Mouse (Mus musculus): Measurements from ENCODE around the gene Ccdc91.

Ccdc91 gene

DNA sequence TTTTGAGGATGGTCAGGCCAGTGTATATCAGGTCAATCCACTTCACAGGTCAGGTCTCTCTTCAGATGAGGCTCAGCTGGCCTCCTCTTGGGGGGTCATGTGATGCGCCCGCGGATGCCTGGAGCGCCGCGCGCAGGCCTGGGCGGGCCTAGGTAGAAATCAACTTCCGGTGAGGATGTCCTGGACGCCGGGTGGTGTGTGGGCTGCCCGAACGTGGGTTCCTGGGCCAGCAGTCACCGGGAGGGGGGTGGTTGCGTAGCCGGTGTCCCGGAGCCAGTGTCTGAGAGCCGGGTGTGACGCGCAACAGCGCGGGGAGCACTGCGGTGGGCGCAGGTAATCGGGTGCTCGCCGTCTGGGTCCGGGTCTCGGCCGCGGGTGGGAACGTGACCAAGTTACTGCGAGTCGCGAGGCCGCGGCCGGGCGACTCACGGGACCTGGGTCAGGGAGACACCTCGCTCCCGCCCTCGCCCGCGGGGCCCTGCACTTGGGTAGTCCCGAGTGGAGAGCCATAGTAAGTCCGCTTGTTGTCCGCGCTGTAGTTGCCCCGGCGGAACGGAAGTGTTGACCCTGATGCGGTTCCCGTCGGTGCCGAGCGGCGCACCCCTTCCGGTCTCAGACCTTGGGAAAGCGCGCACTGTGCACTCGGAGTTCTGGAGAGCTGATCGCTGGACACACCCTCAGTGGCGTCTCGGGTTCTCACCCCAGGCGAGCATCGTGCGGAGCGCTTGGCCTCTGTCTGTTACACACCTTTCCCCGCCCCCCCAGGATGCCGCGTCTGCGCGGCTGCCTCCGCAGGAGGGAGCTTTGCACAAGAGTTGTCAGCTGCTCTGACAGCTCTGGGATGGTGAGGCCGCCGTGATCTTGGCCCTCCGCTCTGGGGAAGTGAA is at the start of gene Ccdc91:
Gene Ccdc91, plus strand, starts transcription at position 102 of the 887 bp plus-strand sequence.
- peak; percentile 91 for DNase-seq (ENCODE audit: low spot score in 2 of 2)

DNA sequence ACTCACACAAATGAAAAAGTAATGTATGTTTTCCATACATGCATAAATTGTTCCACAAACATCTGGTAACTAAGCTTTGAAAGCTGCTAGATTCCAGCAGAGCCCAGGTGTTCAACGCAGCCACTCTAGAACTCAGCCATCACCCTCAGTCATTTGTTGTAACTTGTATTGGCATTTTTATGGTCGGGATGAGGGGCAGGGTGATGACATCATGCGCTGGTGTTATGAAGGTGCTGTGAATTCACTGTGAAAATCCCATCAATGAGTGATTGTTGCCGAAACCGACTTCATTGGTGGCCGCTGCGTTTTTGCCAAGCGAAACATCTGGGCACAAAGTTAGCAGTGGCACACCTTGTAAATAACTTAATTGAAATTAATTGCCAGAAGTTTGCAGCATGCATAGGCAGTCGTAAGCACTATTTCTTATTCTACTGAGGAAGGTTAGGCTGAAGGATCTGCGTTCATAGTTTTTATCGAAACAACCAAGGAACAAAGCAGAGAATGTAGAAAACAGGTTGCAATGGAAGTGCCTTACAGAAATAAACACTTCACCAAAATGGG is 48.6 kb upstream of the Ccdc91 start:
- no peak for DNase-seq (ENCODE audit: low spot score in 2 of 2)

GRCm38 (mm10) chr6:147455775-147456174 is 19.9 kb upstream of the Ccdc91 start:
- DNase-seq (ENCODE audit: low spot score in 2 of 2) = no peak

DNA sequence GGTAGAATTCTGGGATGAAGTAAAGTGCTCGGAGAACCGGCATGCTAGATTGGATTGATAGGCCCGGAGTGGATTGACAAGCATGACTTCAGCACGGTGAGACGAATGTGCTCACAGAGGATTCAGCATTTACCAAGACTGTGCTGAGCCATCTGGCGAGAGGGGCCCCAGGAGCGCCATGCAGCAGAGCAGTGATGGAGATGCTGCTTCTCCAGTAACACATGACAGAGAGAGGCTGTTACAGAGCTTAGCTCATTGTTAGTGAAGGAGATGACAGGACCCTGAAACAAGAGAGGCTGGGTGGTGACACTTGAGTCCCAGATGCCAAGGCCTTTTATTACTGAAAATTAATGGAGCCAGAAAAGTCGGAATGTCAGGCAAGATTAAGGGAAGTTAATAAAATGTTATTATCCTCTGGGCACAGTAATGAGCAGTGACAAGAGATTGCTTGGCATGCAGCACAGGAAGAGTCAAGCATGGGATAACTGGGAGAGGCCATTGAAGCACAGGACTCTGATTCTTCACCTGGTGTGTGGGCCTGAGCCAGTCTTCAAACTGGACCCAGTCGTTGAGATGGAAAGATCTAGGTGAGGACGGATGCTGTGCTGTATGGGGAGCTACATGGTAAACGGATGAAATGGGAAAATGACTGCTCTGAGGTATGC is 16.9 kb upstream of the Ccdc91 start:
- no peak for DNase-seq (ENCODE audit: low spot score in 2 of 2)

GRCm38 (mm10) chr6:147470016-147470415 is 5.6 kb upstream of the Ccdc91 start:
- peak; percentile 33 to 34 for DNase-seq (ENCODE audit: low spot score in 2 of 2)

GRCm38 (mm10) chr6:147481141-147481540 is 5.5 kb downstream of the Ccdc91 start:
- DNase-seq (ENCODE audit: low spot score in 2 of 2) = no peak

DNA sequence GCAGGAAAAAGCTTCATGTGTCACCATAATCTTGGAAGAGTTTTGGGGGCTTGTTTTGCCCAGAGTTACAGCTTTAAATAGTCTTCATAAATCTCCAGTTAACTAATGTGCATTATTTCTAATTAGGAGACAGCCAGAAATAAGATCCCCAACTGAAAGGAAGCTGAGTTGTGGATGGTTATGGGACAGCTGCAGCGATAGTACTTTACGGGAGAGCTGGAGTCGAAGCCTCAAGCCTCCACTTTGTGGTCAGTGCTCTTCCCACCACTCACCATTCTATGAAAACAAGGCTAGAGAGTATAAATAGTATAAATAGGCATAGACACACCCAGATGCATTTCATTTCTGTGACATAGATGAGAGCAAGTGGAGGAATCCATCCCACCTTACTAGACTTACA is 14.5 kb downstream of the Ccdc91 start:
- DNase-seq (ENCODE audit: low spot score in 2 of 2) = no peak

- DNase-seq (ENCODE audit: low spot score in 2 of 2) = no peak
Observed at GRCm38 (mm10) chr6:147492551-147492950, 16.9 kb downstream of the Ccdc91 start.

DNA sequence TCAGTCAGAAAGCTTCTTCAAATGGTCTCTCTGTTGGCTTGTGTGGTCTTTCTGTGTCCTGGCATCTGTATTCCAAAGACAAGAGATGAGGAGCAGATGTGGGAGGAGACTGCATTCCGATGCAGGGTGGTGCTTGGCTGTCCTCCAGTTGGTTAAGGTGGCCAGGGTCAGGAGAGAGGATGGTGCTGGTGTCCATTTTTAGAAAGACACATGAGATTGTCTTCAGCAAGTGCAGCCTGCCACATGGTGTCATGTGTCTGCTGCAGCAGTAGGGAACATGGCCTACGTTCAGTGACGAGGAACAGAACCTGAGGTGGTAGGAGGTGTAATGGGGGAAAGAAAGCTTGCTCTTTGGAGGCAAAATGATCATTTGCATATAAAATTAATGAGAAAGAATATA is 25.8 kb downstream of the Ccdc91 start:
- no peak for DNase-seq (ENCODE audit: low spot score in 2 of 2)

- no peak for DNase-seq (ENCODE audit: low spot score in 2 of 2)
Observed at GRCm38 (mm10) chr6:147506074-147506473, 30.4 kb downstream of the Ccdc91 start.

DNA sequence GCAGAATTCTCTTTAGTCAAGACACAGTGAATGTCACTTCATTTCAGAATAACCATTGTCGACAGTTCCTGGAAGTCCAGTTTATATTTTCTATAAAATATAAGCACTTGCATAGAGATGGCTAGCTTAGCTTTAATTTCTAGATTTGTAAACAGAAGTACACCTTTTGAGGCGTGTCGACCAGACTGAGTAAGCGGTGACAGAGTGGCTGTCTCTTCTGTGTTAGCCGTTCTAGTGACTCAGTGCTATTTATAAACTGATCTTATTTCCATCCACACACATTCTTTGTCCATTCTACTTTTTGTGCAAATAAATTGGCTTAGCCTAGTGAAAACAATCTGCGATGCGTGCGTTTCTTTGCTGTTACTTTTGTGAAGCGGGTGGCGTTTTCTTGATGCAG is 30.9 kb downstream of the Ccdc91 start:
- no peak for DNase-seq (ENCODE audit: low spot score in 2 of 2)

GRCm38 (mm10) chr6:147507186-147507585 is 31.6 kb downstream of the Ccdc91 start:
- DNase-seq (ENCODE audit: low spot score in 2 of 2) = no peak

- no peak for DNase-seq (ENCODE audit: low spot score in 2 of 2)
Observed at GRCm38 (mm10) chr6:147510516-147510915, 34.9 kb downstream of the Ccdc91 start.

GRCm38 (mm10) chr6:147517909-147518308 is 42.3 kb downstream of the Ccdc91 start:
- DNase-seq (ENCODE audit: low spot score in 2 of 2) = peak; percentile 55 to 82

DNA sequence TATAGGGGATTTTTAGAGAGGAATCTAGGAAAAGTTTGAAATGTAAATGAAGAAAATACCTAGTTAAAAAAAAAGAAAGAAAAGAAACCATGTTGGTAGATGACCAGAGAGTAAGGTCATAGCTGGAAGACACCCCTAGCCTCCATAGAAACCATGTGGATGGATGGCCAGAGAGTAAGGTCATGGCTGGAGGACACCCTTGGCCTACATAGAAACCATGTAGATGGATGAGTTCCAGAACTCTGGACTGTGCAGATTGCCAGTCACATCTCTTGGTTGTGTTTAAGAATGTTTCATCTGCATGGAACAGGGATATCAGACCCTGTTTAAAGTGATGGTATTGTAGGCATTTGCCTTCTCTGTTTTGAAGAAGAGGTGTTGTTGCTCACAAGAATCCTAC is 49.6 kb downstream of the Ccdc91 start:
- no peak for DNase-seq (ENCODE audit: low spot score in 2 of 2)

- DNase-seq (ENCODE audit: low spot score in 2 of 2) = no peak
Observed at GRCm38 (mm10) chr6:147534971-147535370, 59.3 kb downstream of the Ccdc91 start.

GRCm38 (mm10) chr6:147538236-147538635 is 62.6 kb downstream of the Ccdc91 start:
- DNase-seq (ENCODE audit: low spot score in 2 of 2) = no peak

- no peak for DNase-seq (ENCODE audit: low spot score in 2 of 2)
Observed at GRCm38 (mm10) chr6:147539056-147539600, 63.5 kb downstream of the Ccdc91 start.

DNA sequence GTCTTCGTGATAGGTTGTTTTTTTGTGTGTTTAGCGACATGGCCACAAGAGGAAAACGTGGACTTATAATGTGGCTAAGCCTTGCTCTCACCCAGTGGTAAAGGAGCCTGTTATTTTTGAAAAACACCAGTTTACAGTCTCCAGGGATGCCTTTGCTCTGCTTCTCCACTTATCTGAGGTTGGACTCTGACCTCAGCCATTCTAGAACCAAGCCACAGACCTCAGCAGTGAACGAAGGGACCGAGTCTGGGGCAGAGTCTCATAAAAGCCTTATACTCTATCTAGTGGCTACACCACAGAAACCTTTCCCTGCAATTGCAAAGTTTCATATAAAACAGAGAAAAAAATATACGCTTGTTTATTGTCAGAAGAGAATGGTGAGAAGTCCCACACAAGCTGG is 65.3 kb downstream of the Ccdc91 start:
- DNase-seq (ENCODE audit: low spot score in 2 of 2) = no peak

DNA sequence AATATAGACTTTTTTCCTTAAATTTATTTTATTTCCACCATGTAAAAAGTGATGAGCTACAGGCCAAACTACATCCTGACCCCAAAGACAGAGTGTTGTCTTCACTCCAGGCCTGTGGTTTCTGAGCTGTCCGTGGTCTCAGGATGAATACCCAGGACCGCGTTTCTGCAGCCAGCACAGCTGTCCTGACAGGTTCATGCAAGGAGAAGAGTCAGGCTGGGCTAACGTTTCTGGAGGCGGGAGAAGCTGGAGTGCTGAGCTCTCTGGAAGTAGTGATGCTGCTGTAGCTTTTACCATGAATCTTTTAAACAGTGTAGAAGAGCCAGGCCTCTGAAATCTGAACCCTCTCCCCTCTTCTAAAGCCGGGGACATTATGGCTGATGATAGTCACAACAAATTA is 80.0 kb downstream of the Ccdc91 start:
- DNase-seq (ENCODE audit: low spot score in 2 of 2) = no peak

GRCm38 (mm10) chr6:147559316-147559715 is 83.7 kb downstream of the Ccdc91 start:
- DNase-seq (ENCODE audit: low spot score in 2 of 2) = no peak

DNA sequence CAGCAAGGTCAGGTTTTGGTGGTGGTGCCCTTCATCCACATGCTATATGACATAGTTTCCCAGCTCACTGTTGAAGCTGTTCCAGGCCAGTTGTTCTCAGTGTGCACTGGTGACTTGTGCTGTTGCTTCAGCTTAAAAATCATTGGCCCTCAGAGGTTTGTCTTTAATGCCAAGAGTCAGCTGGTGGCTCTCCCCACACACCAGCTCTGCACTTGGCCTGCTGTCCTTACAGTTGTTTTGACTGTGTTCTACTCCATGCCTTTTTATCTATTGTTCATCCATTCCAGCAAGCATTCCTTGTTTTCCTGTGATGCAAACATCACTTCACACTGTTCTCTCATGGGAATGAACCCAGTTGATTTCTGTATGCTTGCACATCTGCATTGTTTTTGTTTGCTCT is 84.8 kb downstream of the Ccdc91 start:
- no peak for DNase-seq (ENCODE audit: low spot score in 2 of 2)

DNA sequence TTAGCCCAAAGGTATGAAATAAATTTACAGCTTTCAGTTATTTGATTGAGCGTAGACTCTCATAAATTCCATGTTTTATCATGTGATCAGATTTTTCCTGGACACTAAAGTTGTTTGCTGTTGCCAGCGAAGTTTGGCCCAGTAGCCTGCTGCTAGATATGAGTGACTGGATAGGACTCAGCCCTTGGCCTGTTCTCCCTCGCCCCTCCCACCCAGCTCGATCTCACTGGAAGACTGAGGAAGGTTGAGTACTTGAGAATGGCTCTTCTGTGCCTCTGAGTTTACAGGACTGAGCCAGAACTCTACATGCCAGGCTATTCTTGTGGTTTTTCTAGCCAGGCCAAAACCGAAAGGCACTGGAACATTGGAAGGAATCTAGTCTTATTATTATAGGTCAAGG is 93.6 kb downstream of the Ccdc91 start:
- DNase-seq (ENCODE audit: low spot score in 2 of 2) = no peak
